In genomic region chr10:95232554-95232953, GRCm38 (mm10) we compare ENCODE assay signal across 12 mouse cellular contexts.
DNase-seq lines count a peak whose midpoint lies in the region; ATAC-seq and TF ChIP-seq lines count a peak whose summit lies in the region.
"Had no signal": no experiment of that assay in that cellular context is flagged by ENCODE, and none has a peak within 500 bp of the region (broad histone marks: within the 10 kb centered on the region; RNA-seq: fewer than 3 reads in every experiment).

No protein-coding gene starts in this region.

- H3K27ac ChIP-seq in heart, adult 2 months: peak overlapping the region; percentile 73
- no peak overlapping the region for H3K27ac ChIP-seq in heart, embryonic 10.5 days
- peak overlapping the region; percentile 98 for H3K27ac ChIP-seq in brown adipose tissue, adult 24 weeks (replicated peaks; ENCODE audit: low read depth, low read length)
- peak overlapping the region; percentile 68 for H3K27ac ChIP-seq in lung, embryonic 15.5 days
- H3K27ac ChIP-seq in layer of hippocampus, adult 2 months: no peak overlapping the region; the same call in 1 of the 2 replicates
- H3K27ac ChIP-seq in midbrain, embryonic 16.5 days (ENCODE audit: low read length): no peak overlapping the region
- H3K27ac ChIP-seq: forebrain, embryonic 12.5 days; hindbrain, embryonic 12.5 days; neural tube, embryonic 13.5 days had no signal

- peak overlapping the region; percentile 46; the same call in 1 of the 2 replicates for H3K9ac ChIP-seq in heart, adult 2 months (ENCODE audit: low read depth, low read length)
- H3K9ac ChIP-seq in lung, embryonic 15.5 days: no peak overlapping the region
- H3K9ac ChIP-seq in midbrain, embryonic 16.5 days (ENCODE audit: low read depth, low read length): no peak overlapping the region
- H3K9ac ChIP-seq: forebrain, embryonic 12.5 days; hindbrain, embryonic 12.5 days; neural tube, embryonic 13.5 days had no signal

- H3K79me2 ChIP-seq in heart, adult 2 months (replicated peaks; ENCODE audit: control insufficient read depth, insufficient read depth, low read length): peaks cover 1% of the 10 kb centered on the region; the same call in 1 of the 2 replicates

- TF ChIP-seq POLR2A in heart, adult 2 months (IDR thresholded peaks at IDR 0.05; ENCODE audit: insufficient read depth, low read depth, low read length): no peak

- 0 out of 2 replicates have a peak overlapping the region, but pooled peaks have one; percentile 13 for H3K4me3 ChIP-seq in heart, adult 2 months
- no peak overlapping the region for H3K4me3 ChIP-seq in heart, embryonic 10.5 days
- H3K4me3 ChIP-seq in brown adipose tissue, adult 24 weeks (ENCODE audit: insufficient read depth, low read depth, low read length): peak overlapping the region; percentile 39
- no peak overlapping the region for H3K4me3 ChIP-seq in lung, embryonic 15.5 days
- H3K4me3 ChIP-seq in layer of hippocampus, adult 2 months: no peak overlapping the region
- H3K4me3 ChIP-seq in midbrain, embryonic 16.5 days (ENCODE audit: low read depth, low read length): no peak overlapping the region
- H3K4me3 ChIP-seq: forebrain, embryonic 12.5 days; hindbrain, embryonic 12.5 days; neural tube, embryonic 13.5 days had no signal

- peaks cover 6% of the 10 kb centered on the region; the same call in 1 of the 2 replicates for H3K36me3 ChIP-seq in heart, adult 2 months (ENCODE audit: control insufficient read depth, insufficient read depth, low read length)
- H3K36me3 ChIP-seq in heart, embryonic 10.5 days: no peaks in the 10 kb centered on the region
- H3K36me3 ChIP-seq in lung, embryonic 15.5 days: no peaks in the 10 kb centered on the region
- H3K36me3 ChIP-seq in midbrain, embryonic 16.5 days (ENCODE audit: control insufficient read depth, insufficient read depth, low read length): no peaks in the 10 kb centered on the region
- H3K36me3 ChIP-seq: forebrain, embryonic 12.5 days; hindbrain, embryonic 12.5 days; neural tube, embryonic 13.5 days had no signal

- no peak for TF ChIP-seq EP300 in heart, adult 2 months (IDR thresholded peaks at IDR 0.05; ENCODE audit: insufficient read depth, low read depth, low read length)

- H3K4me1 ChIP-seq in heart, adult 2 months (ENCODE audit: control insufficient read depth, insufficient read depth, low read length): peaks cover 24% of the 10 kb centered on the region
- peaks cover 40% of the 10 kb centered on the region for H3K4me1 ChIP-seq in heart, embryonic 10.5 days
- peaks cover 11% of the 10 kb centered on the region for H3K4me1 ChIP-seq in brown adipose tissue, adult 24 weeks (ENCODE audit: control insufficient read depth, insufficient read depth, insufficient read length, low read length)
- H3K4me1 ChIP-seq in lung, embryonic 15.5 days: peaks cover 34% of the 10 kb centered on the region
- H3K4me1 ChIP-seq in midbrain, embryonic 16.5 days (ENCODE audit: control insufficient read depth, insufficient read depth, low read length): peaks cover 14% of the 10 kb centered on the region

- intact Hi-C loops in heart, adult 2 months (cut with DNase I): loop anchor here (5.0 kb wide), 1 partner anchor 35 kb away; no protein-coding TSS in a partner anchor
- intact Hi-C loops in heart, postnatal 10 days (cut with DNase I): loop anchor here (5.0 kb wide), 2 partner anchors 155 to 240 kb away; no protein-coding TSS in a partner anchor

- no peak overlapping the region for H3K4me2 ChIP-seq in lung, embryonic 15.5 days
- H3K4me2 ChIP-seq in midbrain, embryonic 16.5 days (ENCODE audit: low read length): no peak overlapping the region
- H3K4me2 ChIP-seq: forebrain, embryonic 12.5 days; hindbrain, embryonic 12.5 days; neural tube, embryonic 13.5 days had no signal

- DNase-seq in heart, adult 2 months: peak in 1 of 2 experiments; percentile 38
- no peak for DNase-seq in heart, embryonic 10.5 days (ENCODE audit: low spot score)
- DNase-seq in heart, postnatal 10 days: peak; percentile 49 to 50
- no peak for DNase-seq in layer of hippocampus, adult 2 months (ENCODE audit: low spot score in 2 of 2)
- DNase-seq in ovary, postnatal 36 days (ENCODE audit: low spot score): no peak
- DNase-seq: thymus, adult 18-20 months had no signal

- H3K9me3 ChIP-seq in heart, embryonic 10.5 days: no peaks in the 10 kb centered on the region
- H3K9me3 ChIP-seq in lung, embryonic 15.5 days: no peaks in the 10 kb centered on the region
- no peaks in the 10 kb centered on the region for H3K9me3 ChIP-seq in midbrain, embryonic 16.5 days (replicated peaks; ENCODE audit: control insufficient read depth, low read length, poor library complexity, severe bottlenecking)
- H3K9me3 ChIP-seq: forebrain, embryonic 12.5 days; hindbrain, embryonic 12.5 days; neural tube, embryonic 13.5 days had no signal

- no peak for TF ChIP-seq CTCF in heart, adult 2 months (IDR thresholded peaks at IDR 0.05)
- TF ChIP-seq CTCF in layer of hippocampus, adult 2 months (conservative IDR thresholded peaks at IDR 0.05): no peak

- H3K27me3 ChIP-seq in heart, adult 2 months (ENCODE audit: control insufficient read depth, insufficient read depth, low read length): no peaks in the 10 kb centered on the region
- no peaks in the 10 kb centered on the region for H3K27me3 ChIP-seq in heart, embryonic 10.5 days (ENCODE audit: insufficient read depth, poor library complexity, severe bottlenecking)
- H3K27me3 ChIP-seq in lung, embryonic 15.5 days: no peaks in the 10 kb centered on the region
- no peaks in the 10 kb centered on the region for H3K27me3 ChIP-seq in midbrain, embryonic 16.5 days (ENCODE audit: control insufficient read depth, insufficient read depth, low read depth, low read length)
- H3K27me3 ChIP-seq: neural tube, embryonic 13.5 days had no signal

- ATAC-seq in lung, embryonic 15.5 days (ENCODE audit: borderline replicate concordance, extremely low read depth, low FRiP score, low TSS enrichment): peak; percentile 62; the same call in 1 of the 2 replicates
- no peak for ATAC-seq in midbrain, embryonic 16.5 days

- 23% methylated on average over 3 of the region's 3 CpGs for WGBS in heart, adult 2 months
- 54% methylated on average over 3 of the region's 3 CpGs for WGBS in heart, embryonic 10.5 days
- WGBS in lung, embryonic 15.5 days: 26% methylated on average over 3 of the region's 3 CpGs
- 79% methylated on average over 3 of the region's 3 CpGs for WGBS in midbrain, embryonic 16.5 days

Comparison
In these comparisons a context has a peak if more than half of its experiments do, and no peak if none do; other contexts are left out.
1. DNase-seq: peak in heart, postnatal 10 days (2 of 2); none in heart, embryonic 10.5 days (single experiment), layer of hippocampus, adult 2 months (0 of 2) and ovary, postnatal 36 days (single experiment).
2. H3K27ac ChIP-seq: peak in heart, adult 2 months (single experiment), brown adipose tissue, adult 24 weeks (single experiment) and lung, embryonic 15.5 days (single experiment); none in heart, embryonic 10.5 days (single experiment), layer of hippocampus, adult 2 months (single experiment) and midbrain, embryonic 16.5 days (single experiment).
3. H3K4me3 ChIP-seq: peak in heart, adult 2 months (single experiment) and brown adipose tissue, adult 24 weeks (single experiment); none in heart, embryonic 10.5 days (single experiment), lung, embryonic 15.5 days (single experiment), layer of hippocampus, adult 2 months (single experiment) and midbrain, embryonic 16.5 days (single experiment).